Mouse (Mus musculus) heart, embryonic 12.5 days (tissue): ENCODE results near the gene Chd6. TPM values are rescaled to one million over a fixed set of nuclear protein-coding genes. Genes with fewer than 3 reads are reported as not detected.

Experiments
- ATAC-seq: fragments of 200-750 bp; cut with Nextera tagmentation; 2 replicates; pipeline ENCODE4 v1.8.0; 2017; ENCODE audit warnings: moderate TSS enrichment, moderate library complexity; ENCODE audit not compliant: insufficient number of reproducible peaks, low FRiP score
- H3K27ac ChIP-seq: fragments of 300-500 bp; sonication (generic); 2 replicates; pipeline ENCODE4 v1.5.1; 2016; ENCODE audit warnings: mild to moderate bottlenecking, moderate library complexity; ENCODE audit not compliant: poor library complexity, severe bottlenecking
- H3K27me3 ChIP-seq: fragments of 300-500 bp; sonication (generic); replicated peaks from 2 replicates; pipeline ENCODE4 v1.6.1; 2016; ENCODE audit warnings: mild to moderate bottlenecking, moderate library complexity
- H3K36me3 ChIP-seq: fragments of 300-500 bp; sonication (generic); 2 replicates; pipeline ENCODE4 v1.6.1; 2016; ENCODE audit warnings: mild to moderate bottlenecking, moderate library complexity
- H3K4me1 ChIP-seq: fragments of 300-500 bp; sonication (generic); replicated peaks from 2 replicates; pipeline ENCODE4 v1.6.1; 2016; ENCODE audit warnings: mild to moderate bottlenecking
- H3K4me2 ChIP-seq: fragments of 300-500 bp; sonication (generic); 2 replicates; pipeline ENCODE4 v1.6.1; 2016; ENCODE audit warnings: mild to moderate bottlenecking, moderate library complexity
- H3K4me3 ChIP-seq: fragments of 300-500 bp; sonication (generic); 2 replicates; pipeline ENCODE4 v1.5.1; 2016; ENCODE audit warnings: mild to moderate bottlenecking
- H3K9ac ChIP-seq: fragments of 300-500 bp; sonication (generic); 2 replicates; pipeline ENCODE4 v1.6.1; 2016; ENCODE audit warnings: mild to moderate bottlenecking, moderate library complexity
- H3K9me3 ChIP-seq: fragments of 300-500 bp; sonication (generic); replicated peaks from 2 replicates; pipeline ENCODE4 v1.6.1; 2016; ENCODE audit warnings: mild to moderate bottlenecking, moderate library complexity
- WGBS: fragments of 180-500 bp; shearing (Covaris S2); methylation state at CpG from one replicate; pipeline ENCODE4 v1.1.7; 2016; 5-methylcytosine and 5-hydroxymethylcytosine counted together
- polyA plus RNA-seq: library from polyadenylated mRNA; unstranded; fragments of >200 nt; fragmentation: Nextera tagmentation; extraction: Ambion mirVana; gene quantifications from 2 replicates; pipeline ENCODE4 v1.2.1, GENCODE M21; 2016

Gene Chd6
- polyA plus RNA-seq, 1 experiment from 2014 or later, result 17.7 TPM

GRCm38 (mm10) chr2:160921285-160921684 lies 187.6 kb downstream of the Chd6 start:
- WGBS, result 56% methylated on average over 7 of the region's 7 CpGs
- Histone ChIP-seq H3K9me3 (no peaks in the 10 kb centered on the region), H3K4me3 (no peak overlapping the region), H3K27me3 (peaks cover 12% of the 10 kb centered on the region; the same call in 1 of the 2 replicates), H3K9ac (no peak overlapping the region), H3K4me2 (no peak overlapping the region), H3K4me1 (peaks cover 17% of the 10 kb centered on the region), H3K27ac (no peak overlapping the region), H3K36me3 (no peaks in the 10 kb centered on the region)
- ATAC-seq, result no peak

DNA sequence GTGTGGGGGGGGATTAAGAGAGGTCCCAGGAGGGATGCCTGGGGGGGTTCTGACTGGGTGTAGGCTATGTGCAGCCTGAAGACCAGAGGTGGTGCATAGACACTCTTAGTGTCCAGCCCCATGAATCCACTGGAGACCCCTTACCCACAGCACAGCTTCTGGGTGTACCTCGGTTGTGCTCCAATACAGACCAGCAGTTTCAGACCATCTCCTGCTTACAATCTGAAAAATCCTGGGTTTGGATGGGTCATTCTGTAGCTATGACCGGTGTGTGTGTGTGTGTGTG lies 190.0 kb downstream of the Chd6 start:
- peaks cover 22% of the 10 kb centered on the region for H3K4me1 ChIP-seq
- no peak overlapping the region for H3K4me2 ChIP-seq
- no peak overlapping the region for H3K27ac ChIP-seq
- H3K36me3 ChIP-seq, result no peaks in the 10 kb centered on the region
- no peak overlapping the region for H3K4me3 ChIP-seq
- WGBS, result 80% methylated on average over 2 of the region's 2 CpGs
- H3K27me3 ChIP-seq, result peaks cover 27% of the 10 kb centered on the region
- H3K9me3 ChIP-seq, result no peaks in the 10 kb centered on the region
- H3K9ac ChIP-seq, result no peak overlapping the region
- ATAC-seq, result no peak

GRCm38 (mm10) chr2:160918154-160918929 lies 190.5 kb downstream of the Chd6 start:
- no peak overlapping the region for H3K27ac ChIP-seq
- H3K4me1 ChIP-seq, result peaks cover 22% of the 10 kb centered on the region
- no peak overlapping the region for H3K4me2 ChIP-seq
- ATAC-seq, result peak; percentile 43; the same call in 1 of the 2 replicates
- H3K27me3 ChIP-seq, result peaks cover 32% of the 10 kb centered on the region
- no peak overlapping the region for H3K4me3 ChIP-seq
- H3K36me3 ChIP-seq, result no peaks in the 10 kb centered on the region
- no peak overlapping the region for H3K9ac ChIP-seq
- H3K9me3 ChIP-seq, result no peaks in the 10 kb centered on the region
- 51% methylated on average over 8 of the region's 8 CpGs for WGBS

- ATAC-seq, result no peak
- Histone ChIP-seq H3K36me3 (no peaks in the 10 kb centered on the region), H3K27ac (no peak overlapping the region), H3K4me1 (peaks cover 26% of the 10 kb centered on the region), H3K4me2 (no peak overlapping the region), H3K4me3 (no peak overlapping the region), H3K27me3 (peaks cover 42% of the 10 kb centered on the region), H3K9ac (no peak overlapping the region), H3K9me3 (no peaks in the 10 kb centered on the region)
- WGBS, result 74% methylated on average over 3 of the region's 3 CpGs
Observed at GRCm38 (mm10) chr2:160917313-160917712, 191.6 kb downstream of the Chd6 start.

GRCm38 (mm10) chr2:160916714-160917113 lies 192.2 kb downstream of the Chd6 start:
- no peak overlapping the region for H3K9ac ChIP-seq
- no peak overlapping the region for H3K4me2 ChIP-seq
- peaks cover 31% of the 10 kb centered on the region for H3K4me1 ChIP-seq
- no peak overlapping the region for H3K27ac ChIP-seq
- WGBS, result 87% methylated on average over 8 of the region's 8 CpGs
- no peak for ATAC-seq
- H3K4me3 ChIP-seq, result no peak overlapping the region
- H3K27me3 ChIP-seq, result peaks cover 48% of the 10 kb centered on the region
- no peaks in the 10 kb centered on the region for H3K36me3 ChIP-seq
- no peaks in the 10 kb centered on the region for H3K9me3 ChIP-seq

GRCm38 (mm10) chr2:160915821-160916610 lies 192.9 kb downstream of the Chd6 start:
- WGBS, result 64% methylated on average over 13 of the region's 13 CpGs
- ATAC-seq, result no peak
- H3K27me3 ChIP-seq, result peaks cover 53% of the 10 kb centered on the region
- H3K36me3 ChIP-seq, result no peaks in the 10 kb centered on the region
- H3K9me3 ChIP-seq, result no peaks in the 10 kb centered on the region
- peaks cover 36% of the 10 kb centered on the region for H3K4me1 ChIP-seq
- H3K4me3 ChIP-seq, result no peak overlapping the region
- H3K4me2 ChIP-seq, result no peak overlapping the region
- H3K9ac ChIP-seq, result no peak overlapping the region
- no peak overlapping the region for H3K27ac ChIP-seq

- Histone ChIP-seq H3K4me2 (no peak overlapping the region), H3K4me1 (peaks cover 36% of the 10 kb centered on the region), H3K36me3 (no peaks in the 10 kb centered on the region), H3K4me3 (no peak overlapping the region), H3K9me3 (no peaks in the 10 kb centered on the region), H3K27ac (no peak overlapping the region), H3K9ac (no peak overlapping the region), H3K27me3 (peaks cover 65% of the 10 kb centered on the region)
- 76% methylated on average over 9 of the region's 9 CpGs for WGBS
- ATAC-seq, result no peak
Observed at GRCm38 (mm10) chr2:160914656-160915055, 194.2 kb downstream of the Chd6 start.

- Histone ChIP-seq H3K27me3 (peaks cover 82% of the 10 kb centered on the region), H3K4me3 (peak within 1 kb of the TSS; percentile 52), H3K9me3 (no peaks in the 10 kb centered on the region), H3K4me1 (peaks cover 19% of the 10 kb centered on the region), H3K27ac (no peak within 1 kb of the TSS), H3K9ac (peak within 1 kb of the TSS; percentile 61), H3K4me2 (peak within 1 kb of the TSS; percentile 93), H3K36me3 (no peaks in the 10 kb centered on the region)
- WGBS, result under 1% methylated on average over 45 of the region's 46 CpGs
- ATAC-seq, result peak; percentile 47; the same call in 1 of the 2 replicates
Observed at GRCm38 (mm10) chr2:160912231-160912671, 196.6 kb downstream of the Chd6 start, which contains the start of gene Emilin3. TSS of gene Emilin3 (minus strand) at chr2:160912328.

DNA sequence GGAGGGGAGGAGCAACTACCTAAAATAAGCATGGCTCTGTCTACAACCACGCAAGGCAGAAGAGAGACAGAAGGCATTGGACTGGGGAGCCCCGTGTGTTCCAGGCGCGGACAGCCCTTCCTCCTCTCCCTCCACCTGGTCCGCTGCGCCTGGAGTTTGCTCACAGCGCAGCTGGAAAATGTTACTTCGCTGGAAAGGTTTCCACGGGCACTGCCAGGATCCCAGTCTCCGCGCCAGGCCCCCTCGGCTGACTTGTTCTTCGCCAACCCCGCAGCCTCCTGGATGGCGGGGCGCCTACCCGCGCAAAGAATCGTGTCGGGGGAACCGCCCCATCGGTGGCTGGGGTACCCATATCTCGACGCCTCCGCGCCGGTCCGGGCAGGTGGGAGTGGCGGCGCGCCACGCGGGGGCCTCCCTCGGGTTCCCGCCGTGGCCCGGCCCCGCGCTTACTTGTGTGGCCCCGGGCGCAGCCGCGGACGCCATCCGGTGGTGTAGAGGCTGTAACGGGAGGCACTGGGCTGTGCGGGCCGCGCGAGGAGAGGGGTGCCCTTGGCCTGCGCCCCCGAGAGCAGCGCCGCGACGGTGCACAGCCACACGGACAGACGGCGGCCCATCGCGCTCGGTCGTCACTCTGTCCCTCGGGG lies 197.2 kb downstream of the Chd6 start:
- Histone ChIP-seq H3K4me3 (peak overlapping the region; percentile 52), H3K27ac (no peak overlapping the region), H3K9me3 (no peaks in the 10 kb centered on the region), H3K9ac (peak overlapping the region; percentile 61), H3K36me3 (no peaks in the 10 kb centered on the region), H3K4me1 (peaks cover 19% of the 10 kb centered on the region), H3K27me3 (peaks cover 84% of the 10 kb centered on the region), H3K4me2 (peak overlapping the region; percentile 93)
- WGBS, result under 1% methylated on average over 62 of the region's 64 CpGs
- peak; percentile 40; the same call in 1 of the 2 replicates for ATAC-seq

DNA sequence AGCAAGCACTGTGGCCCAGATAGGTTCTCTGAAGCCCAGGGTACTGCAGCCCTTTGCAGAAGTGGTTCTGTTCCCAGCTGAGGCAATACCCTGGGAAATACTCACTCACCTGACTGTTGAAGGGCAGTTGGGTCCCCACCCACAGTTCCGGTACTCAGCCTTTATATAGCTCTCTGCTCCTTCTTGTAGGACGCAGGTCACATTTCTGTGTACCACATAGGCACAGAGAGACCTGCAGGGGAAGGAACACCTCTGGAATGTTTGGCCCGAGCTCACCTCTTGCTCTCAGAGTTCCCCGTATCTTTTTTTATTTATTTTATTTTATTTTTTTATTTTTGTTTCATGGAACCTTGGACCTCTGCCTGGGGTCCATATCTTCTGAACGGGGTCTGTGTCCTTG lies 198.2 kb downstream of the Chd6 start:
- Histone ChIP-seq H3K4me3 (no peak overlapping the region), H3K27me3 (peaks cover 92% of the 10 kb centered on the region), H3K36me3 (no peaks in the 10 kb centered on the region), H3K9ac (no peak overlapping the region), H3K9me3 (no peaks in the 10 kb centered on the region), H3K4me2 (no peak overlapping the region), H3K4me1 (peaks cover 19% of the 10 kb centered on the region), H3K27ac (no peak overlapping the region)
- ATAC-seq, result no peak
- 81% methylated on average over 5 of the region's 5 CpGs for WGBS

- H3K9me3 ChIP-seq, result no peaks in the 10 kb centered on the region
- no peaks in the 10 kb centered on the region for H3K36me3 ChIP-seq
- ATAC-seq, result no peak
- no peak overlapping the region for H3K4me3 ChIP-seq
- H3K4me1 ChIP-seq, result peaks cover 14% of the 10 kb centered on the region
- H3K4me2 ChIP-seq, result no peak overlapping the region
- H3K9ac ChIP-seq, result no peak overlapping the region
- no peak overlapping the region for H3K27ac ChIP-seq
- H3K27me3 ChIP-seq, result peaks cover 80% of the 10 kb centered on the region
- 43% methylated on average over 18 of the region's 18 CpGs for WGBS
Observed at GRCm38 (mm10) chr2:160908607-160909006, 200.3 kb downstream of the Chd6 start.
